Mouse (Mus musculus) CH12.LX (cell line): Measurements from ENCODE around the gene Sema6d. TPM values are rescaled to one million over a fixed set of nuclear protein-coding genes. Genes with fewer than 3 reads are reported as not detected.

ENCODE experiments used
- DNase-seq: peaks from one replicate; pipeline ENCODE4 v3.0.0-alpha.2; 2013; ENCODE audit errors: extremely low read depth
- H3K27ac ChIP-seq: 2 replicates; pipeline ENCODE4 v1.5.1; 2012; ENCODE audit warnings: low read depth, mild to moderate bottlenecking, control low read depth, moderate library complexity; ENCODE audit not compliant: insufficient read depth
- H3K27me3 ChIP-seq: replicated peaks from 2 replicates; pipeline ENCODE3; 2012; ENCODE audit warnings: inconsistent platforms
- H3K36me3 ChIP-seq, 2 experiments: replicated peaks in 1 of 2; 2 replicates each; pipeline versions ENCODE3 to v1.6.1; 2012; ENCODE audit warnings: inconsistent platforms in 1 of 2, low read length in 1 of 2, mild to moderate bottlenecking in 1 of 2, mixed read lengths in 1 of 2, moderate library complexity in 1 of 2; ENCODE audit not compliant: control insufficient read depth in 1 of 2, insufficient read depth in 1 of 2
- H3K4me1 ChIP-seq, 2 experiments: 2 replicates each; pipeline ENCODE4 v1.6.1; 2012; ENCODE audit warnings: inconsistent platforms in 1 of 2, moderate library complexity in 1 of 2; ENCODE audit not compliant: insufficient read depth in 2 of 2, control insufficient read depth in 1 of 2
- H3K4me2 ChIP-seq: 2 replicates; pipeline ENCODE4 v1.6.1; 2012; ENCODE audit warnings: low read depth, mild to moderate bottlenecking, control low read depth; ENCODE audit not compliant: poor library complexity, insufficient read depth, severe bottlenecking
- H3K4me3 ChIP-seq, 3 experiments: fragments of 150-350 bp in 1 of 3; sonication (generic) in 1 of 3; replicated peaks in 1 of 3; 2 replicates each; pipeline versions ENCODE3 to v1.5.1; 2011 to 2012; ENCODE audit warnings: low read depth in 2 of 3, low read length in 2 of 3, mild to moderate bottlenecking in 2 of 3, moderate library complexity in 2 of 3, control low read depth in 1 of 3, improper control_type of control experiment in 1 of 3, inconsistent platforms in 1 of 3, mixed read lengths in 1 of 3; ENCODE audit not compliant: poor library complexity in 1 of 3
- H3K79me2 ChIP-seq: replicated peaks from 2 replicates; pipeline ENCODE4 v1.6.1; 2012; ENCODE audit warnings: mild to moderate bottlenecking, moderate library complexity; ENCODE audit not compliant: control insufficient read depth, poor library complexity, insufficient read depth, severe bottlenecking; ENCODE audit errors: extremely low read depth
- H3K9ac ChIP-seq: 2 replicates; pipeline ENCODE4 v1.6.1; 2012; ENCODE audit warnings: low read depth, mild to moderate bottlenecking, control low read depth, moderate library complexity; ENCODE audit not compliant: insufficient read depth
- H3K9me3 ChIP-seq: replicated peaks from 2 replicates; pipeline ENCODE3; 2012; ENCODE audit warnings: low read length, inconsistent platforms, mixed read lengths
- CHD1 ChIP-seq: IDR thresholded peaks from 2 replicates; pipeline ENCODE4 v1.6.1; 2012; ENCODE audit warnings: low read depth, low read length, improper control_type of control experiment, inconsistent platforms
- CTCF ChIP-seq, 2 experiments: IDR thresholded peaks in 1 of 2; conservative IDR thresholded peaks in 1 of 2; 2 replicates each; pipeline ENCODE4 v1.5.1; 2011 to 2012; ENCODE audit warnings: low read depth in 2 of 2, low read length in 2 of 2, improper control_type of control experiment in 1 of 2, inconsistent platforms in 1 of 2, mild to moderate bottlenecking in 1 of 2, moderate library complexity in 1 of 2
- E2F4 ChIP-seq: IDR thresholded peaks from 2 replicates; pipeline ENCODE4 v1.6.1; 2011; ENCODE audit warnings: low read depth, low read length, improper control_type of control experiment; ENCODE audit not compliant: insufficient replicate concordance
- EP300 ChIP-seq: IDR thresholded peaks from 2 replicates; pipeline ENCODE4 v1.6.1; 2011; ENCODE audit warnings: low read length, improper control_type of control experiment
- GABPA ChIP-seq: IDR thresholded peaks from 2 replicates; pipeline ENCODE4 v1.6.1; 2012; ENCODE audit warnings: low read depth, low read length, improper control_type of control experiment, inconsistent platforms; ENCODE audit not compliant: insufficient replicate concordance
- HCFC1 ChIP-seq: IDR thresholded peaks from 2 replicates; pipeline ENCODE4 v1.6.1; 2012; ENCODE audit warnings: low read depth, mild to moderate bottlenecking, inconsistent platforms, low read length, improper control_type of control experiment
- IRF4 ChIP-seq: IDR thresholded peaks from 2 replicates; pipeline ENCODE4 v1.6.1; 2014; ENCODE audit warnings: low read depth, mild to moderate bottlenecking, inconsistent platforms, low read length, improper control_type of control experiment
- JUN ChIP-seq: IDR thresholded peaks from 2 replicates; pipeline ENCODE4 v1.6.1; 2011; ENCODE audit warnings: low read depth, mild to moderate bottlenecking, low read length, improper control_type of control experiment, moderate library complexity; ENCODE audit not compliant: insufficient read depth
- MEF2A ChIP-seq: IDR thresholded peaks from 2 replicates; pipeline ENCODE4 v1.6.1; 2014; ENCODE audit warnings: low read depth, mild to moderate bottlenecking, inconsistent platforms, low read length, improper control_type of control experiment, borderline replicate concordance
- MYC ChIP-seq: IDR thresholded peaks from 2 replicates; pipeline ENCODE4 v1.6.1; 2011; ENCODE audit warnings: low read depth, mild to moderate bottlenecking, improper control_type of control experiment, low read length
- NELFE ChIP-seq: IDR thresholded peaks from 2 replicates; pipeline ENCODE4 v1.6.1; 2011; ENCODE audit warnings: low read depth, low read length, improper control_type of control experiment
- NRF1 ChIP-seq: IDR thresholded peaks from 2 replicates; pipeline ENCODE4 v1.6.1; 2014; ENCODE audit warnings: low read depth, mild to moderate bottlenecking, inconsistent platforms, low read length, improper control_type of control experiment, moderate library complexity
- POLR2AphosphoS2 ChIP-seq: IDR thresholded peaks from 2 replicates; pipeline ENCODE4 v1.6.1; 2011; ENCODE audit warnings: low read depth, low read length, improper control_type of control experiment
- SIN3A ChIP-seq: IDR thresholded peaks from 2 replicates; pipeline ENCODE4 v1.6.1; 2012; ENCODE audit warnings: low read length, improper control_type of control experiment, inconsistent platforms
- SMC3 ChIP-seq: IDR thresholded peaks from 2 replicates; pipeline ENCODE4 v1.6.1; 2011; ENCODE audit warnings: low read depth, low read length, improper control_type of control experiment
- TBP ChIP-seq: conservative IDR thresholded peaks from 2 replicates; pipeline ENCODE4 v1.6.1; 2011; ENCODE audit warnings: low read depth, low read length, improper control_type of control experiment
- TCF12 ChIP-seq: IDR thresholded peaks from 2 replicates; pipeline ENCODE4 v1.6.1; 2014; ENCODE audit warnings: low read depth, mild to moderate bottlenecking, inconsistent platforms, low read length, improper control_type of control experiment
- USF1 ChIP-seq: IDR thresholded peaks from 2 replicates; pipeline ENCODE4 v1.6.1; 2014; ENCODE audit warnings: low read depth, mild to moderate bottlenecking, inconsistent platforms, low read length, improper control_type of control experiment
- ZC3H11A ChIP-seq: IDR thresholded peaks from 2 replicates; pipeline ENCODE4 v1.6.1; 2012; ENCODE audit warnings: low read depth, mild to moderate bottlenecking, inconsistent platforms, low read length, improper control_type of control experiment
- ZMIZ1 ChIP-seq: IDR thresholded peaks from 2 replicates; pipeline ENCODE4 v1.6.1; 2012; ENCODE audit warnings: low read depth, mild to moderate bottlenecking, inconsistent platforms, low read length, improper control_type of control experiment
- dilution Hi-C: fragments of 300-500 bp; cut with MboI; formaldehyde crosslinking; loops from 2 replicates; pipeline ENCODE4 v1.14.3; 2020; ENCODE audit warnings: low sequenced_read_pairs; ENCODE audit not compliant: extremely low pct_unique_long_range_greater_than_20kb, extremely low pct_ligation_motif_present
- in situ Hi-C: fragments of 300-500 bp; cut with MboI; formaldehyde crosslinking; loops from 3 replicates; pipeline ENCODE4 v1.14.3; 2019; ENCODE audit warnings: low sequenced_read_pairs, low pct_ligation_motif_present, low pct_unique_long_range_greater_than_20kb, mixed read lengths
- polyA plus RNA-seq: library from polyadenylated mRNA; unstranded; fragments of >175 nt; gene quantifications from 2 replicates; pipeline ENCODE4 v1.2.1, GENCODE M21; 2012; ENCODE audit warnings: low read depth; ENCODE audit not compliant: insufficient read length
- total RNA-seq, 2 experiments: library from RNA; depleted of rRNA; stranded (reverse); fragments of 300-350 nt in 1 of 2; fragments of >200 nt in 1 of 2; gene quantifications; 2 replicates each; pipeline ENCODE4 v1.2.3; 2012 to 2014

Sema6d gene
- total and polyA plus RNA-seq, 3 experiments = not detected

DNA sequence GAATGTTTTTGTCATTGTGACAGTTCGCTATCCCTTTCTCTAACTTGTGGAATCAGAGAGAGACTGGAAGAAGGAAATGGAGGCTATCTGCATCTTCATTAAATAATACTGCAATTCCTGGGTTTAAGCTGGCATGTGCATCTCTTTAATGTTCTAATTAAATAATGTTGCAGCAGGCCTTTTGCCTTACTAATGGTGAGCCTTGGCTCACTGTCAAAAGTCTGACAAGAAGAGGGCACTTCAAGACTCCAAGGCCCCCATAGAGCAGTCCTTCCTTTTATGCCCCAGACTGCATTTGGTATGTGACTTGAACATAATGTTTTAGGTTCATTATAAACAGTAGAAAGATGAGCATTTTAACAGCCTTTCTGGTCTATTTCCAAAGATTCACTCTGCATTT lies 147.1 kb downstream of the Sema6d start:
- in situ Hi-C loops = no loop called here
- Histone ChIP-seq H3K27ac (no peak overlapping the region), H3K9ac (no peak overlapping the region), H3K9me3 (peaks cover 66% of the 10 kb centered on the region), H3K4me2 (no peak overlapping the region), H3K36me3 (no peaks in the 10 kb centered on the region), H3K4me3 (no peak overlapping the region), H3K27me3 (no peaks in the 10 kb centered on the region), H3K79me2 (no peaks in the 10 kb centered on the region), H3K4me1 (no peaks in the 10 kb centered on the region)
- no peak for DNase-seq
- no peak for TF ChIP-seq CHD1
- no peak for TF ChIP-seq MEF2A
- no peak for TF ChIP-seq TBP
- no peak for TF ChIP-seq HCFC1
- TF ChIP-seq EP300 = no peak
- TF ChIP-seq GABPA = no peak
- TF ChIP-seq POLR2AphosphoS2 = no peak
- TF ChIP-seq JUN = no peak
- no peak for TF ChIP-seq IRF4
- no peak for TF ChIP-seq MYC
- dilution Hi-C loops = no loop called here

GRCm38 (mm10) chr2:124243608-124244007 lies 153.8 kb downstream of the Sema6d start:
- Histone ChIP-seq H3K9me3 (peaks cover 58% of the 10 kb centered on the region), H3K27ac (no peak overlapping the region), H3K79me2 (no peaks in the 10 kb centered on the region), H3K36me3 (no peaks in the 10 kb centered on the region), H3K27me3 (no peaks in the 10 kb centered on the region), H3K4me3 (no peak overlapping the region), H3K4me2 (no peak overlapping the region), H3K9ac (no peak overlapping the region), H3K4me1 (no peaks in the 10 kb centered on the region)
- no peak for DNase-seq
- TF ChIP-seq CTCF (conservative IDR thresholded peaks at IDR 0.05 in 1 of 2, IDR thresholded peaks at IDR 0.05 in 1 of 2; ENCODE audit: low read depth in 2 of 2, low read length in 2 of 2) (no peak), IRF4 (no peak), NELFE (no peak), SMC3 (no peak), ZC3H11A (no peak), NRF1 (no peak), E2F4 (no peak), ZMIZ1 (no peak), TCF12 (no peak), USF1 (no peak), SIN3A (no peak), GABPA (no peak)
- dilution Hi-C loops (no loop called here), in situ Hi-C loops (no loop called here)
